Mouse (Mus musculus) hindbrain, embryonic 11.5 days (tissue): ENCODE results near the gene Krt10. TPM values are rescaled to one million over a fixed set of nuclear protein-coding genes. Genes with fewer than 3 reads are reported as not detected.

ENCODE experiments used
- ATAC-seq: fragments of 200-750 bp; cut with Nextera tagmentation; 2 replicates; pipeline ENCODE4 v1.8.0; 2017; ENCODE audit warnings: mild to moderate bottlenecking, moderate TSS enrichment, moderate library complexity; ENCODE audit not compliant: low FRiP score
- DNase-seq: peaks from one replicate; pipeline ENCODE4 v3.0.0-alpha.2; 2015; ENCODE audit warnings: low spot score
- H3K27ac ChIP-seq: fragments of 300-500 bp; sonication (generic); 2 replicates; pipeline ENCODE4 v1.5.1; 2014; ENCODE audit warnings: mild to moderate bottlenecking, low read depth, low read length
- H3K27me3 ChIP-seq: fragments of 300-500 bp; sonication (generic); 2 replicates; pipeline ENCODE4 v1.6.1; 2014; ENCODE audit warnings: mild to moderate bottlenecking, low read length, moderate library complexity, mixed read lengths; ENCODE audit not compliant: control insufficient read depth, insufficient read depth
- H3K36me3 ChIP-seq: fragments of 300-500 bp; sonication (generic); 2 replicates; pipeline ENCODE4 v1.6.1; 2014; ENCODE audit warnings: mild to moderate bottlenecking, low read length, moderate library complexity, mixed read lengths; ENCODE audit not compliant: control insufficient read depth, insufficient read depth
- H3K4me1 ChIP-seq: fragments of 300-500 bp; sonication (generic); replicated peaks from 2 replicates; pipeline ENCODE4 v1.6.1; 2014; ENCODE audit warnings: low read length, mixed read lengths; ENCODE audit not compliant: control insufficient read depth, insufficient read depth
- H3K4me2 ChIP-seq: fragments of 300-500 bp; sonication (generic); replicated peaks from 2 replicates; pipeline ENCODE4 v1.6.1; 2014; ENCODE audit warnings: mild to moderate bottlenecking, low read depth, low read length
- H3K4me3 ChIP-seq: fragments of 300-500 bp; sonication (generic); 2 replicates; pipeline ENCODE4 v1.5.1; 2014; ENCODE audit warnings: low read depth, low read length
- H3K9ac ChIP-seq: fragments of 300-500 bp; sonication (generic); 2 replicates; pipeline ENCODE4 v1.6.1; 2014; ENCODE audit warnings: low read depth, low read length
- H3K9me3 ChIP-seq: fragments of 300-500 bp; sonication (generic); 2 replicates; pipeline ENCODE4 v1.6.1; 2016; ENCODE audit warnings: low read length; ENCODE audit not compliant: control insufficient read depth
- WGBS: fragments of 180-500 bp; shearing (Covaris S2); extraction: QIAGEN DNeasy Blood & Tissue Kit; methylation state at CpG from one replicate; pipeline ENCODE4 v1.1.7; 2014; 5-methylcytosine and 5-hydroxymethylcytosine counted together
- polyA plus RNA-seq: library from polyadenylated mRNA; unstranded; fragments of >200 nt; fragmentation: Nextera tagmentation; extraction: Ambion mirVana; gene quantifications from 2 replicates; pipeline ENCODE4 v1.2.1, GENCODE M21; 2014

Krt10 gene
- 27.8 and 35.1 TPM in 2 replicates for polyA plus RNA-seq

DNA sequence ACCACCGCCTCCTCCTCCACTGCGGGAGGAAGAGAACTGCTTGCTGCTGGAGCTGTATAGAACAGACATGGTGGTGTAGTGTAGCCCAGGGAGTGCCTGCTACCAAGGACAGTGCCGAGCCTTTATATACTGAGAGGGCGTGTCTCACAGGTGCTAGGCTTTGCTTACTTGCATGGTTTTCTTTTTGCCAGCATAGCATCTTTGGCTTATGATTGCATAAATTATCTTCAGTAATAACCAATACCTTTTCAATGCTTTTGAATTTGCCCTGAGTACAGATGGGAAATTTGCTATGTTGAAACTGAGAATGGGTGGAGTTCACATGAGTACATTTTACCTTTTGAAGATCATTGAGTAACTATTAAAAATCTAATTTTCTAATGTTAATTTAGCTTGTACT, at the start of gene Krt10:
Gene Krt10 (minus strand): TSS at position 101 of the 400 bp plus-strand sequence.
- no peak for DNase-seq
- Histone ChIP-seq H3K4me1 (no peaks in the 10 kb centered on the region), H3K9me3 (no peaks in the 10 kb centered on the region), H3K9ac (no peak within 1 kb of the TSS), H3K27me3 (no peaks in the 10 kb centered on the region), H3K36me3 (no peaks in the 10 kb centered on the region), H3K4me2 (no peak within 1 kb of the TSS), H3K27ac (no peak within 1 kb of the TSS), H3K4me3 (no peak within 1 kb of the TSS)
- no peak for ATAC-seq
- WGBS = 78% methylated on average over 4 of the region's 4 CpGs

DNA sequence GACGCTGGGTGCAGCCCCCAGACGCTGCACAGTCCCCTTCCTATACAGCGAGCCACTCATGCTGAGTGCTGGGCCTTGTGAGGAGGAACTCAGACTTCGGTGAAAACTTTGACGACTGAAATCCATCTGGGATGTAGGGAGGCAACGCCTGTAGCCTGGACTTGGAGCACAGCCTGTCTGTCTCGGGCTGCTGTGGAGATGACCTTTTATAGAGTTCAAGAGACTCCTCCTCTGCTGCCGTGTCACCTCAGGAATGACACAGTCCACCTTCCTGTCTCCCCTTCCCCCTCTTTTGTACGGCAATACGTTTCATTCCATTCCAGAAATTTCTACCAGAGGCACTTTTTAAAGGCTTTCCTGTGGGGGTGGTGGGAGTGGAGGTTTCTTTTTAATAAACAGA, 48.8 kb upstream of the Krt10 start, which contains the start of gene Krt20:
Gene Krt20 (minus strand): TSS at position 179 of the 400 bp plus-strand sequence.
- Histone ChIP-seq H3K9ac (no peak within 1 kb of the TSS), H3K36me3 (no peaks in the 10 kb centered on the region), H3K4me3 (no peak within 1 kb of the TSS), H3K9me3 (no peaks in the 10 kb centered on the region), H3K4me2 (no peak within 1 kb of the TSS), H3K27me3 (no peaks in the 10 kb centered on the region), H3K27ac (no peak within 1 kb of the TSS), H3K4me1 (no peaks in the 10 kb centered on the region)
- ATAC-seq (no peak), DNase-seq (no peak)
- 56% methylated on average over 10 of the region's 10 CpGs for WGBS

DNA sequence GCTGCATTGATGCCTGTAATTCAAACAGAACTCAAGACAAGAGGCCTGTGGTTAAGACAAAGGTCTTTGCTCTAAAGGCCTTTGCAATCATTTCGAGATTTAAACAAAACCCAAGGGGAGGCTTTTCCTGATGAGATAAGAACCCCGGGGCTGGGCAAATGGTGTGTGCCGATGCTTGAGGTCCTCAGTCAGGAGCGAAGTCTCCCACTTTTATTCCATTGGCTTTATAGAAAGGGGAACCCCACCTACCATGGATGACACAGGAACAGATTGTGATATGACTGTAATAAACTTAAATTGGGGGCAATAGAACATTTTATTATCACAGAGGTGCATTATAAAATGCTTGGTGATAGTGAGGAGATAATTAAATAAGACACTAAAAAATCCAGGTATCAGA, 47.5 kb upstream of the Krt10 start:
- Histone ChIP-seq H3K9ac (no peak overlapping the region), H3K4me1 (no peaks in the 10 kb centered on the region), H3K27ac (no peak overlapping the region), H3K27me3 (no peaks in the 10 kb centered on the region), H3K9me3 (no peaks in the 10 kb centered on the region), H3K36me3 (no peaks in the 10 kb centered on the region), H3K4me2 (no peak overlapping the region), H3K4me3 (no peak overlapping the region)
- WGBS = 81% methylated on average over 4 of the region's 4 CpGs
- ATAC-seq = no peak
- no peak for DNase-seq

DNA sequence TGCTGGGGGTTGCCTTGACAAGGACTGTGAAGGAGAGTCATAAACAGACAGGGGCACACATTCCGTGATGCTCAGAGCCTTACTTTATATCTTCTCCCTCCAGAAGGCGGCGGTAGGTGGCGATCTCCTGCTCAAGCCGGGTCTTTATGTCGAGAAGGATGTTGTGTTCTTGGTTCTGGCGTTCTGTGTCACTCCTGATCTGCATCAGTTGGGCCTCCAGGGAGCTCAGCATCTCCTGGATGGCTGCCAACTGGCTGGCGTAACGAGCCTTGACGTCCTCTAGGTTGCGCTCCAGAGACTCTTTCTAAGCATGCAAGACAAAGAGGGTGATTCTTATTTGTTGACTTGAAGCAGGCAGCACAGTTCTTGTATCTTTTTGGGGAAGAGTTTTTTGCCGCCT, 41.5 kb upstream of the Krt10 start:
- Histone ChIP-seq H3K4me3 (no peak overlapping the region), H3K9me3 (no peaks in the 10 kb centered on the region), H3K9ac (no peak overlapping the region), H3K4me2 (no peak overlapping the region), H3K36me3 (no peaks in the 10 kb centered on the region), H3K4me1 (no peaks in the 10 kb centered on the region), H3K27ac (no peak overlapping the region), H3K27me3 (no peaks in the 10 kb centered on the region)
- DNase-seq (peak; percentile 37), ATAC-seq (no peak)
- 51% methylated on average over 12 of the region's 12 CpGs for WGBS

DNA sequence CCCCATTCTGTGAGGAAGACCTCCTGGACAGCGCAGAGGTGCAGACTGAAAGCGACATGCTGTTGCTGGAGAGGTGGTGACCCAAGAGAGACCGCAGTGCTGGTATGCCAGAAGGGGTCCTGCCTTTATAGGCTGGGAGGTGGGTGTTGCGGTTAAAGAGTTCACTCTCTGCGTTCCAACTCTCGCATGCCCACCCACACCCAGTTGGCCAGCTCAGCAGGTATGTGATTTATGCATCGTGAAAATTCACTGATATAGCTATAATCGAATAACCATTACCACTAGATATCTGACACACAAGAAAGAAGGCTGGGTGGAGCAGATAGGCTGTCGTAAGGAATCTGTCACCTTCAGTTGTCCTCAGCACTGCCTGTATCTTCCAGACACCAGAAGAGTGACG, 33.0 kb upstream of the Krt10 start, which contains the start of gene Krt12:
Gene Krt12 (minus strand): TSS at position 101 of the 400 bp plus-strand sequence.
- DNase-seq (no peak), ATAC-seq (no peak)
- Histone ChIP-seq H3K4me3 (no peak within 1 kb of the TSS), H3K36me3 (no peaks in the 10 kb centered on the region), H3K9ac (no peak within 1 kb of the TSS), H3K4me2 (no peak within 1 kb of the TSS), H3K27me3 (no peaks in the 10 kb centered on the region), H3K27ac (no peak within 1 kb of the TSS), H3K9me3 (no peaks in the 10 kb centered on the region), H3K4me1 (no peaks in the 10 kb centered on the region)
- WGBS = 85% methylated on average over 10 of the region's 10 CpGs

DNA sequence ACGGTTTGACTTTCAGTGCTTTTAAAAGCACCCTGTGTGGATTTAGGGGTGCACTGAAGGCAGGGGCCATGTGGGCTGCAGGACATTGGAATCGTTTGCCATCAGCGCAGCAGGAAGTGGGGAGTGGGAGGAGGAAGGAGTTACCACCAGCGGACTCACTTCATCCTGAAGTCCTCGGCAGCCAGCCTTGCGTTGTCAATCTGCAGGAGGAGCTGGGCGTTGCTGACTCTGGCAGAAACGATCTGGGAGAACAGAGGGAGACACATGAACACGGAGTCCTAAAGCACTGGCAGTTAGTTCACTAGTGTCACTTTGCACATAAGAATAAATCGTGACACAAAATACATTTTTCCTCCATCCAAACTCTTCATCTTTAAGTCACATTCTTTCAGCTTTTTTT, 31.4 kb upstream of the Krt10 start:
- H3K27ac ChIP-seq = no peak overlapping the region
- WGBS = 58% methylated on average over 10 of the region's 10 CpGs
- no peak for DNase-seq
- no peaks in the 10 kb centered on the region for H3K36me3 ChIP-seq
- no peak overlapping the region for H3K4me2 ChIP-seq
- no peaks in the 10 kb centered on the region for H3K4me1 ChIP-seq
- no peak overlapping the region for H3K4me3 ChIP-seq
- H3K27me3 ChIP-seq = no peaks in the 10 kb centered on the region
- H3K9ac ChIP-seq = no peak overlapping the region
- H3K9me3 ChIP-seq = no peaks in the 10 kb centered on the region
- ATAC-seq = no peak

DNA sequence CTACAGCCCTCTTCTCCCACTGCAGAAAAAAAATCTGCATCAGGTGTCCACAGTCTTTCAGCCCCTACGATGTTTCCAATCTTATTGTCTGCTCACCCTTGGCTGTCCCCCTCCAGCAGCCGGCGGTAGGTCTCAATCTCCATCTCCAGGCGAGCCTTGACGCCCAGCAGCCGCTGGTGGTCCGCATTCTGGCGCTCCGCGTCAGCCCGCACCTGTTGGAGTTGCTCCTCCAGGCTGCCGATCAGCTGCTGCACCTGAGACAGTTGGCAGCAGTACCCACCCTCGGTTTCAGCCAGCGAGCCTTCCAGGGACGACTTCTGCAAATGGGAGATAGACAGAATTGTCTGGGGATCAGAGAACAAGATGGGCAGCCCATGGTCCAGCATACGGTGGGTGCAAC, 28.7 kb upstream of the Krt10 start:
- 65% methylated on average over 16 of the region's 16 CpGs for WGBS
- Histone ChIP-seq H3K27ac (no peak overlapping the region), H3K4me3 (no peak overlapping the region)

DNA sequence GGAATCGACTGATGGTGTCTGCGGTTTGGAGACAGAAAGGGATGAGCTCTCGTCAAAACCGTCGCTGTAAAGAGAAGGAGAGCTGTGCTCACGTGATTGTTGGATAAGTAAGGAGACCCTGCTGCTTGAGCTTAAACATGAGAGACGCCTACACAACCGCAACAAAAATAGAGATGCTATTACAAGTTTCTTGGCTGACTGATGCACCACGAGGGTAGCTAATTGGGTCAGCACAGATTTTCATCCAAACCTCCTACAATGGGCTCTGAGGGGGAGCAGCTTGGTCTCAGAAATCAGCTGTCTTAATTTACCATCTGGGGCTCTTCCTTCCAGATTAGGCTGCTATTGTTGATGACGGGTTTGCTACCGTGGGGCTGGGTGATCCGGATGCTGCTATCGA, 27.7 kb upstream of the Krt10 start:
- no peaks in the 10 kb centered on the region for H3K4me1 ChIP-seq
- no peaks in the 10 kb centered on the region for H3K27me3 ChIP-seq
- WGBS = 87% methylated on average over 13 of the region's 13 CpGs
- DNase-seq (no peak), ATAC-seq (no peak)
- H3K4me3 ChIP-seq = no peak overlapping the region
- no peaks in the 10 kb centered on the region for H3K36me3 ChIP-seq
- no peak overlapping the region for H3K9ac ChIP-seq
- H3K27ac ChIP-seq = no peak overlapping the region
- H3K9me3 ChIP-seq = no peaks in the 10 kb centered on the region
- no peak overlapping the region for H3K4me2 ChIP-seq

More for the DNA sequence above, 28.7 kb upstream of the Krt10 start:
- DNase-seq (no peak), ATAC-seq (no peak)
- Histone ChIP-seq H3K4me2 (no peak overlapping the region), H3K9me3 (no peaks in the 10 kb centered on the region), H3K4me1 (no peaks in the 10 kb centered on the region), H3K9ac (no peak overlapping the region), H3K27me3 (no peaks in the 10 kb centered on the region), H3K36me3 (no peaks in the 10 kb centered on the region)

DNA sequence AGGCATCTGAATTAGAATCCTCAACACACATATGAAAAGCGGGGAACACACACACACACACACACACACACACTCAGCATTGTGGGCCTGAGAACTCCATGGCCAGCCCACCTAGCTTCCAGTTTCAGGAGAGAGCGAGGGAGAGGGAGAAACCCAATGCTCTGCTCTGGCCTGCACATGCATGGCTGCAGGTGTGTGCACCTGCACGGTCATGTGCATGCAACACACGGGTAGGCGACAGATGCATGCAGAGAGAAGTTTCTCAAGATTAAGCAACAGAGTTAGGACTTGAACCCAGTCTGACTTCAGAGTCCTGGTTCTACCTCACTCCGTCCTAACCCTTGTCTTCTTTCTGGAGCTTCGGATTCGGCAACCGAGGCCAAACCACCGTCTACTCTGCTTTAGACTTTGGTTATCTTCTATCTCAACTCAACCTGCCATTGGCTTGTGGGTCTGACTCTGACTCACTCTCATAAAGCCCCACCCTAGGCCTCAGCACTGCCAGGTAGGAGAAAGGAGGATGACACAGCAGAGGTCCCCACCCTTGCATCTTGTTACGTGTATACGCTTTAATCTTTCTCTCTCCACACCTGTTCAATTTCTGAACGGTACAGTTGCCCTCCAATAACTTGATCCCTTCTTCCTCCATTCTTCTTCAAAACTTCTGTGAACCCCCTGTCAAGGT, 25.4 kb upstream of the Krt10 start:
- ATAC-seq (no peak), DNase-seq (no peak)
- 93% methylated on average over 13 of the region's 13 CpGs for WGBS
- H3K27ac ChIP-seq = no peak overlapping the region
- no peaks in the 10 kb centered on the region for H3K9me3 ChIP-seq
- H3K4me3 ChIP-seq = no peak overlapping the region
- H3K27me3 ChIP-seq = no peaks in the 10 kb centered on the region
- no peaks in the 10 kb centered on the region for H3K4me1 ChIP-seq
- no peaks in the 10 kb centered on the region for H3K36me3 ChIP-seq
- H3K9ac ChIP-seq = no peak overlapping the region
- no peak overlapping the region for H3K4me2 ChIP-seq
